ENCODE assay signal across 8 mouse cellular contexts in genomic region chr19:46318586-46319378, GRCm38 (mm10). TPM values are rescaled to one million over a fixed set of nuclear protein-coding genes. Genes with fewer than 3 reads are reported as not detected.
A peak's percentile ranks its signal among the peaks of the same experiment; 100 is the strongest.
DNase-seq lines count a peak whose midpoint lies in the region; ATAC-seq and TF ChIP-seq lines count a peak whose summit lies in the region.

No protein-coding gene starts in this region.

- H3K36me3 ChIP-seq in intestine, embryonic 14.5 days (ENCODE audit: control insufficient read depth, insufficient read depth, low read length), result no peaks in the 10 kb centered on the region
- peaks cover 7% of the 10 kb centered on the region for H3K36me3 ChIP-seq in midbrain, embryonic 13.5 days

- H3K9ac ChIP-seq in intestine, embryonic 14.5 days (ENCODE audit: low read length), result peak overlapping the region; percentile 16; the same call in 1 of the 2 replicates
- H3K9ac ChIP-seq in midbrain, embryonic 13.5 days (replicated peaks), result peak overlapping the region; percentile 81

- H3K4me2 ChIP-seq in intestine, embryonic 14.5 days (ENCODE audit: low read length), result peak overlapping the region; percentile 61
- H3K4me2 ChIP-seq in midbrain, embryonic 13.5 days (replicated peaks), result peak overlapping the region; percentile 71

- WGBS in cerebellum, adult 2 months, result 24% methylated on average over 16 of the region's 16 CpGs
- 13% methylated on average over 16 of the region's 16 CpGs for WGBS in intestine, embryonic 14.5 days
- WGBS in midbrain, embryonic 13.5 days, result 10% methylated on average over 16 of the region's 16 CpGs

- peaks cover 54% of the 10 kb centered on the region for H3K4me1 ChIP-seq in cerebellum, adult 2 months (ENCODE audit: control insufficient read depth, insufficient read depth, low read length)
- H3K4me1 ChIP-seq in intestine, embryonic 14.5 days (replicated peaks; ENCODE audit: control insufficient read depth, insufficient read depth, low read length), result peaks cover 59% of the 10 kb centered on the region
- H3K4me1 ChIP-seq in midbrain, embryonic 13.5 days (replicated peaks), result peaks cover 84% of the 10 kb centered on the region

- no peaks in the 10 kb centered on the region for H3K27me3 ChIP-seq in cerebellum, adult 2 months (ENCODE audit: control insufficient read depth, insufficient read depth, low read length)
- H3K27me3 ChIP-seq in intestine, embryonic 14.5 days (replicated peaks; ENCODE audit: control insufficient read depth, insufficient read depth, low read length), result peaks cover 52% of the 10 kb centered on the region
- peaks cover 70% of the 10 kb centered on the region for H3K27me3 ChIP-seq in midbrain, embryonic 13.5 days

- TF ChIP-seq CTCF in gastrocnemius, adult 2 months (IDR thresholded peaks at IDR 0.05), result no peak
- TF ChIP-seq CTCF in cerebellum, adult 2 months (IDR thresholded peaks at IDR 0.05; ENCODE audit: borderline replicate concordance, insufficient read depth, low read depth, low read length), result no peak

- no peaks in the 10 kb centered on the region for H3K9me3 ChIP-seq in intestine, embryonic 14.5 days (ENCODE audit: control insufficient read depth, low read length)
- H3K9me3 ChIP-seq in midbrain, embryonic 13.5 days, result no peaks in the 10 kb centered on the region

- no peak overlapping the region for H3K4me3 ChIP-seq in gastrocnemius, adult 2 months
- H3K4me3 ChIP-seq in cerebellum, adult 2 months (replicated peaks; ENCODE audit: insufficient read depth, low read depth, low read length), result peak overlapping the region; percentile 15
- peak overlapping the region; percentile 66 for H3K4me3 ChIP-seq in intestine, embryonic 14.5 days (ENCODE audit: low read depth, low read length)
- peak overlapping the region; percentile 55 for H3K4me3 ChIP-seq in midbrain, embryonic 13.5 days (replicated peaks)

- no peak for ATAC-seq in intestine, embryonic 14.5 days (replicated peaks; ENCODE audit: low FRiP score, low TSS enrichment, low read depth)
- ATAC-seq in midbrain, embryonic 13.5 days, result peak; percentile 24

- peak; percentile 60 for DNase-seq in gastrocnemius, adult 2 months
- DNase-seq in gastrocnemius, adult 8-10 months (ENCODE audit: low spot score in 2 of 2), result no peak
- DNase-seq in cerebellum, adult 2 months, result peak; percentile 67 to 77
- peak; percentile 83 to 90 for DNase-seq in frontal cortex, postnatal 10 days (ENCODE audit: low spot score in 2 of 2)
- DNase-seq in intestine, embryonic 14.5 days (ENCODE audit: low spot score), result peak; percentile 77
- DNase-seq in left cerebral cortex, postnatal 25 days (ENCODE audit: low spot score in 2 of 2), result peak; percentile 92 to 98
- peak; percentile 45 for DNase-seq in urinary bladder, postnatal 10 days (ENCODE audit: low spot score)

- no peak overlapping the region for H3K27ac ChIP-seq in gastrocnemius, adult 2 months
- no peak overlapping the region for H3K27ac ChIP-seq in cerebellum, adult 2 months (ENCODE audit: insufficient read depth, low read length)
- peak overlapping the region; percentile 90 for H3K27ac ChIP-seq in intestine, embryonic 14.5 days (ENCODE audit: low read depth)
- H3K27ac ChIP-seq in midbrain, embryonic 13.5 days, result peak overlapping the region; percentile 71

- intact Hi-C loops in gastrocnemius, adult 2 months (cut with DNase I), result no loop called here
- intact Hi-C loops in left cerebral cortex, postnatal 25 days (cut with DNase I), result loop anchor here (5.0 kb wide), 1 partner anchor 49 kb away; no protein-coding TSS in a partner anchor

- no peak for TF ChIP-seq POLR2A in cerebellum, adult 2 months (IDR thresholded peaks at IDR 0.05; ENCODE audit: borderline replicate concordance, insufficient read depth, low read length)

RNA-seq across cellular contexts. Expression of gene Psd, which starts 8.2 kb away (rescaled TPM):
- total RNA-seq in gastrocnemius, adult 2 months (2021), result under 1 TPM; 0.14 to 0.36 TPM
- under 1 TPM in 2 of 4 experiments, not detected in 2; 0.15 to 0.19 TPM for total RNA-seq in gastrocnemius, adult 8-10 months (2022)
- 194 and 207 TPM in 2 replicates for polyA plus RNA-seq in cerebellum, adult 2 months (2012; rRNA removed)
- 36.4 and 43.9 TPM in 2 replicates for polyA plus RNA-seq in intestine, embryonic 14.5 days (2014; fragmentation: Nextera tagmentation; extraction: Ambion mirVana)
- total RNA-seq in left cerebral cortex, postnatal 25 days (2021), result 100 to 1,000 TPM; 588 to 629 TPM
- 61.7 and 69.0 TPM in 2 replicates for polyA plus RNA-seq in midbrain, embryonic 13.5 days (2015; fragmentation: Nextera tagmentation; extraction: Ambion mirVana)

RNA-seq across cellular contexts. Expression of gene Fbxl15, which starts 9.2 kb away (rescaled TPM):
- 1 to 10 TPM; 2.9 to 3.8 TPM for total RNA-seq in gastrocnemius, adult 2 months (2021)
- 1 to 10 TPM; 2.0 to 3.9 (median 3.0) TPM for total RNA-seq in gastrocnemius, adult 8-10 months (2022)
- polyA plus RNA-seq in cerebellum, adult 2 months (2012; rRNA removed), result 38.8 and 41.7 TPM in 2 replicates
- polyA plus RNA-seq in intestine, embryonic 14.5 days (2014; fragmentation: Nextera tagmentation; extraction: Ambion mirVana), result 17.5 and 17.7 TPM in 2 replicates
- 10 to 100 TPM; 28.6 to 29.0 TPM for total RNA-seq in left cerebral cortex, postnatal 25 days (2021)
- 40.8 and 44.2 TPM in 2 replicates for polyA plus RNA-seq in midbrain, embryonic 13.5 days (2015; fragmentation: Nextera tagmentation; extraction: Ambion mirVana)

RNA-seq across cellular contexts. Expression of gene Nfkb2, which starts 14.7 kb away (rescaled TPM):
- 1 to 10 TPM; 8.2 to 8.5 TPM for total RNA-seq in gastrocnemius, adult 2 months (2021)
- total RNA-seq in gastrocnemius, adult 8-10 months (2022), result 10 to 100 TPM in 1 of 4 experiments, 1 to 10 TPM in 3; 8.7 to 10.5 (median 9.3) TPM
- 4.2 TPM in 2 replicates for polyA plus RNA-seq in cerebellum, adult 2 months (2012; rRNA removed)
- polyA plus RNA-seq in intestine, embryonic 14.5 days (2014; fragmentation: Nextera tagmentation; extraction: Ambion mirVana), result 7.9 and 9.2 TPM in 2 replicates
- 1 to 10 TPM; 2.4 to 3.0 TPM for total RNA-seq in left cerebral cortex, postnatal 25 days (2021)
- polyA plus RNA-seq in midbrain, embryonic 13.5 days (2015; fragmentation: Nextera tagmentation; extraction: Ambion mirVana), result 1.8 and 2.3 TPM in 2 replicates

RNA-seq across cellular contexts. Expression of gene Cuedc2, which starts 19.7 kb away (rescaled TPM):
- 10 to 100 TPM; 58.2 to 67.6 TPM for total RNA-seq in gastrocnemius, adult 2 months (2021)
- 10 to 100 TPM; 57.5 to 66.3 (median 64.3) TPM for total RNA-seq in gastrocnemius, adult 8-10 months (2022)
- polyA plus RNA-seq in cerebellum, adult 2 months (2012; rRNA removed), result 258 and 262 TPM in 2 replicates
- polyA plus RNA-seq in intestine, embryonic 14.5 days (2014; fragmentation: Nextera tagmentation; extraction: Ambion mirVana), result 154 and 176 TPM in 2 replicates
- 100 to 1,000 TPM; 174 to 185 TPM for total RNA-seq in left cerebral cortex, postnatal 25 days (2021)
- 290 TPM in 2 replicates for polyA plus RNA-seq in midbrain, embryonic 13.5 days (2015; fragmentation: Nextera tagmentation; extraction: Ambion mirVana)

RNA-seq across cellular contexts. Expression of gene Mfsd13a, which starts 22.1 kb away (rescaled TPM):
- total RNA-seq in gastrocnemius, adult 2 months (2021), result 1 to 10 TPM in 1 of 2 experiments, under 1 TPM in 1; 0.82 to 1.2 TPM
- total RNA-seq in gastrocnemius, adult 8-10 months (2022), result 1 to 10 TPM; 1.1 to 2.2 (median 1.9) TPM
- polyA plus RNA-seq in cerebellum, adult 2 months (2012; rRNA removed), result 32.3 and 32.9 TPM in 2 replicates
- polyA plus RNA-seq in intestine, embryonic 14.5 days (2014; fragmentation: Nextera tagmentation; extraction: Ambion mirVana), result 12.3 and 12.7 TPM in 2 replicates
- 10 to 100 TPM; 24.1 to 28.1 TPM for total RNA-seq in left cerebral cortex, postnatal 25 days (2021)
- polyA plus RNA-seq in midbrain, embryonic 13.5 days (2015; fragmentation: Nextera tagmentation; extraction: Ambion mirVana), result 7.8 and 9.2 TPM in 2 replicates

Comparison
In these comparisons a context has a peak if more than half of its experiments do, and no peak if none do; other contexts are left out.
1. DNase-seq: peak in gastrocnemius, adult 2 months (single experiment), cerebellum, adult 2 months (2 of 2), frontal cortex, postnatal 10 days (2 of 2), intestine, embryonic 14.5 days (single experiment), left cerebral cortex, postnatal 25 days (2 of 2) and urinary bladder, postnatal 10 days (single experiment); none in gastrocnemius, adult 8-10 months (0 of 2).
2. H3K27ac ChIP-seq: peak in intestine, embryonic 14.5 days (single experiment) and midbrain, embryonic 13.5 days (single experiment); none in gastrocnemius, adult 2 months (single experiment) and cerebellum, adult 2 months (single experiment).
3. RNA of gene Psd, which starts 8.2 kb away (total RNA-seq): 588 to 629 TPM in left cerebral cortex, postnatal 25 days; 0.14 to 0.36 TPM in gastrocnemius, adult 2 months and 0.15 to 0.19 TPM in gastrocnemius, adult 8-10 months; every median in the first group is over 100 times any median in the second.
4. RNA of gene Fbxl15, which starts 9.2 kb away (total RNA-seq): 28.6 to 29.0 TPM in left cerebral cortex, postnatal 25 days; 2.9 to 3.8 TPM in gastrocnemius, adult 2 months and 2.0 to 3.9 TPM in gastrocnemius, adult 8-10 months; every median in the first group is over 4 times any median in the second.